Mouse (Mus musculus) lung, postnatal 36 days (tissue): ENCODE measurements around the gene Gm20458.

Experiments
- DNase-seq: peaks from one replicate; pipeline ENCODE4 v3.0.0; 2022; ENCODE audit warnings: mixed read lengths

Gene Gm20458

GRCm38 (mm10) chr2:164460745-164461551 lies at the start of gene Gm20458:
Gene Gm20458, plus strand, starts transcription at chr2:164460967.
- peak; percentile 98 for DNase-seq

DNA sequence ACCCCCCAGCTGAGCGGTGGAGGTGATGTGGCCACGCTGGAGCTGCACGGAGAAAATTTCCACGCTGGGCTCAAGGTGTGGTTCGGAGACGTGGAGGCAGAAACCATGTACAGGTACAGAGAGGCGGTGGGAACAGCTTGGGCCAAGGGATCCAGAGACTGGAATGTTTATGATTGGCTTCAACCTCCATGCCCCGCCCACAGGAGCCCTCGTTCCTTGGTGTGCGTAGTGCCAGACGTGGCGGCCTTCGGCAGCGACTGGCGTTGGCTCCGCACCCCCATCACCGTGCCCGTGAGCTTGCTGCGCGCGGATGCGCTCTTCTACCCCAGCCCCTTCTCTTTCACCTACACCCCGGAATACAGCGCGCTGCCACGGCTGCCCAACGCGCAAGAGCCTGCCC lies 46.6 kb upstream of the Gm20458 start:
- DNase-seq = no peak

GRCm38 (mm10) chr2:164414581-164414980 lies 46.2 kb upstream of the Gm20458 start:
- DNase-seq = no peak

- peak; percentile 45 for DNase-seq
Observed at GRCm38 (mm10) chr2:164417198-164417597, 43.6 kb upstream of the Gm20458 start.

DNA sequence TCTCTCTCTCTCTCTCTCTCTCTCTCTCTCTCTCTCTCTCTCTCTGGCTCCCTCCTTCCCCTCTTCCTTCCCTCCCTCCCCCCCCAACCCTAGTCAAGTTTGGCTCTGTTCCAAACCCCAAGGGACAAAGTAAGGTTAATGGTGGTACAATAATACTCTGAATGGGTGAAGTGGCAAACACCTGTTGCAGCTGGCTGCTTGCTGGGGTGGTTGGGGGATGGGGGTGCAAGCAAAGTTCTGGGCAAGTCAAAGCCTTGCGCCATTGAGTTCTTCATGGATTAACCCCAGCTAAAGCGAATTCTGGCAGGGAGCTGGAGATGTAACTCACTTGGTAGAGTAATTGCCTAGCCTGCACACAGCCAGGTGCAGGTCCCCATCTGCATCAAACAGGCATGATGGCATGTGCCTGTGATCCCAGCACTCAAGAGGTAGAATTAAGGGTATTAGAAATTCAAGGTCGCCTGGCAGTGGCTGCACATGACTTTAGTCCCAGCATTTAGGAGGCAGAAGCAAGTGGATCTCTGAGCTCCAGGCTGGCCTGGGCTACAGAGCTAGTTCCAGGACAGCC lies 42.4 kb upstream of the Gm20458 start:
- DNase-seq = no peak

GRCm38 (mm10) chr2:164419489-164419888 lies 41.3 kb upstream of the Gm20458 start:
- no peak for DNase-seq

DNA sequence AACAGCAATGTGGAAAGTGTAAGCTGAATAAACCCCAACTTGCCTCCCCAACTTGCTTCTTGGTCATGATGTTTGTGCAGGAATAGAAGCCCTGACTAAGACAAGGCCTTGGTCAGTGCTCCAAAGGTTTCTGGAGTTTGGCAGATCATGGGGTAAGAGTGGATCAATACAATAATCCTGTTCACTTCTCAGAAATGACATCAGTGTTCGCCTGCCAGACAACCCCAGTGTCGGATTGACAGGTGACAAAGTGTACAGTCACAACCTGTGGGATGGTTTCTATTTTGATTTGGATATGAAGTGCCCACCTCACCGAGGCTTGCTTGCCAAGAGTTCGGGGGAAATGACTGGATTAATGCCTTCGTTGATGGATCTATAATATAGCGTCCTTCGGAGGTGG lies 39.5 kb upstream of the Gm20458 start:
- DNase-seq = no peak

- DNase-seq = no peak
Observed at GRCm38 (mm10) chr2:164421979-164422378, 38.8 kb upstream of the Gm20458 start.

DNA sequence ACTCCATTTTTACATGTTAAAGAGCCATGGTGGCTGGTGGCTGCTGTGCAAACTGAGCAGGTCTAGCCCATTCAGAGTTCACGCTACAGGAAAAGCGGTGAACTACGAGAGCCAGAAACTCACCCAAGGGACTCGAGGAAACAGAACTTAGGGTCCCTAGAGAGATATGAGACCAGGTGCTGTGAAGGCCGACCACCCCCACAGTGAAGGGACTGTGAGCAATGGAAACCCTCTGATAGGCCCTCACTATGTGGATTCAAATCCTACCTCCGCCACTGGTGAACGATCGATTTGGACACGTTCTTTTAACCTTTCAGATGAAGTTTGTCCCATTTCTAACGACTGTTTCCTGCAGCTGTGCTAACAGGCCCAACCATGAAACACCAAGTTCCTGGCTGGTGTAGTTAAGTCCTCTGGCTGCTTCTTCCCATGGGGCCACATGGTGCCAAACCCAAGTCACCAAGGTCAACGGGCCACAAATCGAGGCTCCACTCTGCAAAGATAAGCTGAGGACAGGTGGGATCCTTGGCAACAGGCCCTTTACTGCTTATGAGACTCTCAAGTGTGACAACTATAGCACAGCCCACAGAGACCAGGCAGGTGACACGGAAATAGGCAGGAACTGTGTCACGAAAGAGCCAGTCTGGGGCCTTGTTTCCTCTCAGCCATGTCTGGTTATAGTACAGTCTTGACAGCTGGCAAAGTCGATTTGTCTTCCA lies 37.9 kb upstream of the Gm20458 start:
- no peak for DNase-seq

GRCm38 (mm10) chr2:164423464-164423863 lies 37.3 kb upstream of the Gm20458 start:
- DNase-seq = no peak

- no peak for DNase-seq
Observed at GRCm38 (mm10) chr2:164424406-164424805, 36.4 kb upstream of the Gm20458 start.

DNA sequence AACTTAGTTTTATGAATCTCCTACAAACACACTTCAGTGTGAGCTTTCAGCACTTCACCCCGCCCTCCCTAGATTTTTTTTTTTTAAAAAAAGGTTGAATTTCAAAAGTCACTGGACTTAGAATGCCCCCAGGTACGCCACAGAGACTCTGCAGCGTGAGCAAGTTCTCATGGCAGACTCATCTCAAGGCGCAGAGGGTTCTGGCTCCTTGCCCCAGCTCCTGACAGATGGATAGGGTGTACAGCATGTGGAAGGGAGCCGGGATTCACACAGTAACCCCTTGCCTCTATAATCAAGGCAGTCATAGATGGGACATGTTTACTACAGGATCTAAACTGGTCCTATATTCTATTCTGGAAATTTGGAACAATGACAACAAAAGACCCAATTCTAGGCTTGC lies 35.4 kb upstream of the Gm20458 start:
- no peak for DNase-seq

DNA sequence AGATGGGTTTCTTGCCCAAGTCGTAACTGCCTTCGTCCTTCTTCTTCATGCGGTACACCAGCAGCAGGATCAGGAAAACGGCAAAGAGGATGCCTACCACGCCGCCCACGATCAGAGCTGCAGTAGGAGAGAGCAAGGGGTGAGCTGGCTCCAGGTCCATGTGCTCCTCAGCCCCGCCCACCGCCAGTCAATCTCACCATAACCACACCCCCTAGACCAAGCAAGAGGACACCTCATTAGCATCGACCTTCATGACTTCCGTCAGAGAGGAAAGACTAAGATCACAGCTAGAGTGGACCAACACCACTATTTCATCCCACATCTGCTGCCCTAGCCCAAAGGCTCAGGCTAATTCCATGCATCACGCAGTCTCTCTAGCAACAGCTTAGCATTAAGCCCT lies 34.6 kb upstream of the Gm20458 start:
- no peak for DNase-seq

- DNase-seq = no peak
Observed at GRCm38 (mm10) chr2:164426952-164427351, 33.8 kb upstream of the Gm20458 start.

DNA sequence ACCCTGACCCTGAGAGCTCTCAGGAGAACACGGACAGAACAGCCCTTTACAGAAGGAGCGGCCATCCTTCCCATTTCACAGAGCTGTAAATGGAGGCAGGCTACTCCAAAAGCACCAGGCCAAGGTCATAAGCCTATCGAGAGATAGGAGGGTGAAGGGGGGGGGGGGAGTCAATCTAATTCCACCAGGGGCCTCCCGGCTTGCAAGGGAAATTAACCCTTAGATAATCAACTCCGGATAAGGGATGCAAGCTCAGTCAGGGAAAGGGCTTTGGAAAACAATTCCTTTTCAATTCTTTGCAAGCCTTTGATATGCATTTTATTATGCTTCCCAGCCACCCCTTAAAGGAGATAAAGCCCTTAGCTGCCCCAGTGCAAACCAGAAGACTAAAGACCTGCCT lies 32.3 kb upstream of the Gm20458 start:
- DNase-seq = no peak

GRCm38 (mm10) chr2:164429881-164430615 lies 30.7 kb upstream of the Gm20458 start:
- no peak for DNase-seq

DNA sequence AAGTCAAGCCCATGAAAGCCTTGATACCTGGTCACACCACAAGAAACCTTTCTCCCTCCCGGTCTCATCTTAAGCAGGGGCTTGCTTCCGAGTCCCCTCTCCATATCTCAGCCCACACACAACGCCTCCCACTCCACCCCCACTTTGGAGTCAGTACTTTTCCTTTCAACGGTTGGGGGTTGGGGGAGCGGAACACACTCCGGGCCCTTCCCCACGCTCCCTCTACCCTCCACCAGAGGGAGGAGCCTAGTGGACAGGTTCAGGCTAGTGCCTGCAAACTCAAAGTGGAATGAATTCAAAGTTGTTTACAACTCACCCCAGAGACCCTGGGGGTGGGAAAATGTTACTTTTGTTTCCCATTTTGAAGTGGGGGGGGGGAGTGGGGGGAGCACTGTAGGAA lies 30.1 kb upstream of the Gm20458 start:
- DNase-seq = peak; percentile 52

- DNase-seq = peak; percentile 75
Observed at GRCm38 (mm10) chr2:164431676-164432465, 28.9 kb upstream of the Gm20458 start.

DNA sequence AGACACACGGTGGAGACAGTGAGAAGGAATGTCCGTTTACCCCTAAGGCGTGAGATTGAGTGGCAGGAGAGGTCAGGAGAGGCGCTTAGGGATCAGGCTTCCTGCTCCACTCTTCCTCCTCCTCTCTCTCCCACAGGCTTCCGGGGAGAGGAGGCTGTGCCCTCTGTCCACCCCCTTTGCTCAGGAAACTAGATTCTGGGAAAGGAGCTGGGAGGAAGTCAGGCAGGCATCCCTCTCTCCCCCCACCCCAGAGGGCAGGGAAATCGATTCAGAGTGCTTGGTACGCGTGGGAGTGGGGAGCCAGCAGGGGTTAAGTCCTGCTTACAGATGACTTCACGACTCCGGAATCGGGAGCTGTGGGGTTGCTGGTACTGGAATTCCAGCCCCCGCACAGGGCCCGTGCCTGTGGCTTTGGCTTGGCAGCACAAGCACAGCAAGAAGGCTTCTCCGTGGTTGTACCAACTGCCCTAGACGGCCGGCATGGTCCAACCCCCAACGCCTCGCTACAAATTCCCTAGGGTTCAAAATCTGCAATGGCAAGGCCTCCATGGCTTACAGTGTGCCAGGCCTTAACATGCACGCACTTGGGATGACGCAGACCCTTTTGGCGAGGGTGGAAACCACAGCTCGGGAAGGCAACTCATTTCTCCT lies 28.1 kb upstream of the Gm20458 start:
- peak; percentile 53 for DNase-seq

DNA sequence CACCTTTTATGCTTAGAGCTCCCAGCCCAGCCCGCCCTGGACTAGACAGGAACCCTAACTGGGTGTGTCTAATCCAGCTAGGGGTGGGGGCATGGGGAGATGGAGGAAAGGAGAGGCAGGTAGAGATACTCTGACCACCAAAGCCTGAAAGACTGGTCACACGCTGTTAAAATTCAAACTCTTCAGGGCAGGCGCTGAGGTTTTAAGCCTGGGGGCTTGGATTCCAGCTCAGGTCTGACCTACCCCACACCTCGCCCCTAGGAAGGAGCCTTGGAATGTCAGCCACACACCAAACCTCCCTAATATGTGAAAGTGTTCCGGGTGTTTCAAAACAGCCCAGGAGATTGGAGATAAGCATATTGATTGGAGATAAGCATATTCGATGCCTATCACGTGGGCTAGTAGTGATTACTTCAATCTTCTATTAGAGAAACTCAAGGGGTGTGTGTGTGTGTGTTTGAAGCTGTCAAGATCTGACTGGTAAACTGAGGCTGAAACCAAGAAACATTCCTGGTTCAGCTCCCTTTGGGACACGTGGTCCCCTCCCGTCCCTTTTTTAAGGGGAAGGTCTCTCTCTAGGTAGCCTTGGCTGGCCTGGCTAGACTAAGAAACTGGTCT lies 27.4 kb upstream of the Gm20458 start:
- no peak for DNase-seq

- no peak for DNase-seq
Observed at GRCm38 (mm10) chr2:164434681-164435080, 26.1 kb upstream of the Gm20458 start.
